Mouse (Mus musculus) urinary bladder, postnatal 36 days (tissue): Measurements from ENCODE around the gene Cox16.

Experiments used
- DNase-seq, 2 experiments: peaks; one replicate each; pipeline ENCODE4 v3.0.0; 2022; ENCODE audit warnings: low spot score in 2 of 2, mixed read lengths in 1 of 2

Gene Cox16

DNA sequence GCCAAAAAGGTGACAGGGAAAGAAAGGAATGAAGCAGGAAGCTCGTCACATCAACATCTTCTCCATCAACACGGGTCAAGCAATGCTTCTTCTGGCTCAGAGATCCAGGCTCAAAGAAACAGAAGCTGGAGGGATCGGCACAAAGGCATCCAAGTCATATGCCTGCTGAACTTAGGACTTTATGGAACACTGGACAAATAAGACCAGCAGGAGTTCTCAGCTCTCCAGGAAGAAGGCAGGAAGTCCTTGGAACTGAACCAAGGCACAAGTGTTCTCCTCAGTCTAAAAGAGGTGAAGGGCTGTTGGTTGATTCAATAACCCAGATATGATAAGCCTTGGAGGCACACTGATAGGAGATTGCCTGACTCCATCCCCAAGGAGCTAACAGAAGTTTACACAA lies 159.9 kb downstream of the Cox16 start:
- no peak for DNase-seq

DNA sequence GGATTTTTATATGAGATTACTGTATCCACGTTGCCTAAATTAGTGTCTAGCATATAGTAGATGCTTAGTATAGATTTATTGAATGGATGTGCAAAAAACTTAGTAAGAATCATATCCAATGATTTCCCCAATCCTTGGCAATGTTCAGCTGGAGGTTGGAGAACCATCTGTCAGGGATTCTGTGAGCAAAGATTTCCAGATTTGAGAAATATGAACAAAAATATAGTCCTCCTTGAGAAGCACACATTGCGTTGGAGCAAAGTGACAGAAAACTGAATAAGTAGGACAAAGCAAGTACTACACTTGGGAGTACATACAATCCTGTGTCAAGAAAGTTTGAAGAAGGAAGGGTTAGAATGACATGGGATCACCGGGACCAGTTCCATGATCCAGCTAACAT lies 160.8 kb downstream of the Cox16 start:
- DNase-seq, result no peak

DNA sequence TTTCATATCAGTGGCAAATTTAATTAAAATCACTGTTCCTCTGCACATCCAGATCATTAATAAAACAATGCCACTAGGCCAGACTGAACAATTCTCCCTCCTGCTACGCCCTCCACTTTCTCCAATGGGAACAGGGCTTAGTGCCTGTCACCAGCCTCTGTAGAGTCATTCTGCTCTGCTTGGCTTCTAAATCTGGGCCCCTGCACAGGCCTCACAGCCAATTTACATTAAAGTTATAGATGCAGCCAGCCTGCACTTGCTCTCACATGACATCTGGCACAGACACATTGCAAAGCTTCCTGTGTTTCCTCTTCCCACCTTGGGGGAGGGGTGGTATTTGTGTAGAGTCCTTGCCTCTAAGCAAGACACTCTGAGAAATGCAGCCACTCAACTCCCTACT lies 163.9 kb downstream of the Cox16 start:
- DNase-seq, result no peak

DNA sequence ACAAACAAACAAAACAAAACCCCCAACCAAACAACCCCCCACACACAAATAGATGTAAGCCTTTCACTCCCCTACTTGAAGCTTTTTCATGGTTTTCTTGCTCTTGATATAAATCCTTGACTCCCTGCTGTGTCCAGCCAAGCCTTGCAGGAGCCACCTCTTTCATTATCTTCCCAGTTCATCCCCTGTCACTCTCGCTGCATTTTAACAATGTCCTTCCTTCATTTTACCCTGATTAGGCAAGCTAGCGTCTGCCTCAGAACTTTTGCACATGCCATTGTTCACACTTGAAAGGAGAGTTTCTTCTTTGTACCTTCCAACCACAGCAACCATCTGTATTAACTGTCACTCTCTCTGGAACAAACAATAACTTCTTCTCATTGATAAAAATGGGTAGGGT lies 167.1 kb downstream of the Cox16 start:
- no peak for DNase-seq

DNA sequence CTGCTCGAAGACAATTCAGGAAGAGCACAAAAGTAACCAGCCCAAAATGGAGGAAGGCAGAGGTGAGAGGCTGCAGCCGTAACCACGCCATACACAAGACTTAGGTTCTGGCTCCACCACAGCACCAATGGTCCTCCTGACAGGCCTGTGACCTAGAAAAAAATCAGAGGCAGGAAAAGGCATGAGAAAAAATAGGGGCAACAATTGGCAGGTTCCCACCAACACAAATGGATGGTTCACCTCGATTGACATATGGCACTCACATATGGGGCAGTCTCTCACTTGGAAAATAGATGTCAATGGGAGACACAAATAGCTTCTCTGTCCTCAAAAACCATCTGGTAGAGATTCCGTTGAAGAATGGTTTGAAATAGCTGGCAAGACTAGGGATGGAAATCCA lies 169.0 kb downstream of the Cox16 start:
- no peak for DNase-seq
